Mouse (Mus musculus): Measurements from ENCODE around the gene Fam241b.

GRCm38 (mm10) chr10:62069946-62070345, 73.8 kb downstream of the Fam241b start:
- TF ChIP-seq CTCF (IDR thresholded peaks at IDR 0.05; ENCODE audit: low read depth) (no peak), EP300 (optimal IDR thresholded peaks at IDR 0.05) (no peak)

Measured in stomach, postnatal 0 days (tissue).